Mouse (Mus musculus) spleen, adult 2 months (tissue): ENCODE measurements around the gene Zcchc7.

Experiments
- CTCF ChIP-seq: fragments of 200-500 bp; IDR thresholded peaks from 2 replicates; pipeline ENCODE4 v1.5.1; 2011; ENCODE audit warnings: mild to moderate bottlenecking, inconsistent platforms; ENCODE audit not compliant: insufficient read depth, insufficient read length, insufficient replicate concordance; ENCODE audit errors: extremely low read depth
- POLR2A ChIP-seq: fragments of 200-500 bp; IDR thresholded peaks from 2 replicates; pipeline ENCODE4 v1.6.1; 2011; ENCODE audit warnings: low read depth, low read length, inconsistent platforms

DNA sequence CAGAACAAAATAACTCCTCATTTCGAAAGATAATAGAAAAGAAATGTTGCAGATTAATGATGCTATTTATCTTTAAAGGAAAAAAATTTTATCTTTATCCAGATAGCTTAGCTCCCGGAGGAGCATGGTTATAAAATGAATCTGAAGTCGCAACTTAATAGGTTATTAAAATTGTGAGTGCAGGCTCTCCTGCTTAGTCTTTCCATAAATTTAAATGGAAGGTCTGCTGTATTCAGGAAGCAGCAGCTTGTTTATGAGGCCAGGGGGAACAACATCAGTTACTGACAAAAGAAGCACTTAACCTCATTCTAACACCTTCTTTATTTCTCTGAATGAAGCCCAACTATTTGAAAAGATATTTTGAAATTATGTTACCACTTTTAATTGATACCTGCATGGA is 74.9 kb downstream of the Zcchc7 start:
- TF ChIP-seq CTCF (no peak), POLR2A (no peak)
